Mouse (Mus musculus): ENCODE results near the gene Vmn1r76. TPM values are rescaled to one million over a fixed set of nuclear protein-coding genes. Genes with fewer than 3 reads are reported as not detected.

The Vmn1r76 gene
- not detected for total RNA-seq (2022)

GRCm38 (mm10) chr7:11938113-11938512 lies at the start of gene Vmn1r76:
Vmn1r76 (minus strand) TSS chr7:11938213.
- DNase-seq (ENCODE audit: low spot score in 2 of 2): no peak

DNA sequence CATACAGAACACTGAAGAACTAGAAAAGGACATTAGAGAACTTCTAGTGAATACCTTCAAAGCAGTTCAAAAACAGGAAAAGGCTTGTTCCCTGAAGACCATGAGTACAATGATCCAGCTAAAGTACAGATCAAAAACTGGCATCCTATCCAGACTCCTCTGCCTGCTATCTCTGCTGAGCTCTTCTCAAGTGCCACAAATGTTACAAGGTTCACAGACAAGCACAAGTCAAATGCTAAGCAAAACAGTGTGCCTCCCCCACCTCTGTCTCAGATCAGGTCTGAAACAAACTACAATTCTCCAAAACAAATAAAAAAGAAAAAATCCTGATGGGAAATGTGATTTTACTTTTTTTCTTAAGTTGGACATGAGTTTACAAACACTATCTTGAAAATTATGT lies 34.6 kb upstream of the Vmn1r76 start:
- no peak for DNase-seq (ENCODE audit: low spot score in 2 of 2)

DNA sequence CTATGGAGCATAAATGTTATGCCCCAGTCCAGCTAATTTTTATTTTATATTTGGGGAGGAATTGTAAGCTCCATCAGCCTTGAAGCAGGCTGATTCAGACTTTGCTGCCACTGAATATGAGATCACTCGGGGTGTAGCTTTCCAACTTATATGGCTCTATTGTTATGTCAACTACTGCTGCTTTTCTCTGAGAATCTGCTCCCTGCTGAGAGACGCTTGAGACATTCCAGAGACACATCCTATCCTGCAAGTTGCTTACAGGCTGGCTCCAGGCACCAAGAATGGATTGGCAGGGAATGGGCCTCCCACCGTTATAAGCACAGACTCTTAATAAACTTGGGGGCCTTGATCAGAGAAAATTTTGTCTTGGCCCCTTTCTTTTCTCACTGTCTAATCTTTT lies 10.0 kb upstream of the Vmn1r76 start:
- DNase-seq (ENCODE audit: low spot score in 2 of 2): no peak

- DNase-seq (ENCODE audit: low spot score in 2 of 2): no peak
Measured at GRCm38 (mm10) chr7:11874330-11874729, 63.7 kb downstream of the Vmn1r76 start, which contains the start of gene Vmn1r75. Vmn1r75 (plus strand) TSS chr7:11874630.

Other genes with a start within 250 kb of the Vmn1r76 start
- not detected for gene Vmn1r73, start 207.9 kb downstream of the Vmn1r76 start, total RNA-seq (2022)
- gene Vmn1r74, start 104.2 kb downstream of the Vmn1r76 start, total RNA-seq (2022): not detected
- gene Vmn1r75, start 63.6 kb downstream of the Vmn1r76 start, total RNA-seq (2022): not detected
- gene Vmn1r77, start 98.5 kb upstream of the Vmn1r76 start, total RNA-seq (2022): not detected
- not detected for gene Vmn1r78, start 212.0 kb upstream of the Vmn1r76 start, total RNA-seq (2022)
- gene Vmn1r79, start 233.1 kb upstream of the Vmn1r76 start, total RNA-seq (2022): not detected